Mouse (Mus musculus) stomach, embryonic 15.5 days (tissue): ENCODE results near the gene Bean1. TPM values are rescaled to one million over a fixed set of nuclear protein-coding genes. Genes with fewer than 3 reads are reported as not detected.

Experiments
- ATAC-seq: fragments of 200-750 bp; cut with Nextera tagmentation; 2 replicates; pipeline ENCODE4 v1.8.0; 2017; ENCODE audit warnings: low read depth, moderate number of reproducible peaks, moderate TSS enrichment; ENCODE audit not compliant: insufficient read depth, low FRiP score
- H3K27ac ChIP-seq: fragments of 300-500 bp; sonication (generic); 2 replicates; pipeline ENCODE4 v1.5.1; 2015; ENCODE audit warnings: mild to moderate bottlenecking, inconsistent platforms
- H3K27me3 ChIP-seq: fragments of 300-500 bp; sonication (generic); replicated peaks from 2 replicates; pipeline ENCODE4 v1.6.1; 2015; ENCODE audit warnings: inconsistent platforms
- H3K36me3 ChIP-seq: fragments of 300-500 bp; sonication (generic); 2 replicates; pipeline ENCODE4 v1.6.1; 2015; ENCODE audit warnings: inconsistent platforms
- H3K4me1 ChIP-seq: fragments of 300-500 bp; sonication (generic); 2 replicates; pipeline ENCODE4 v1.6.1; 2015; ENCODE audit warnings: inconsistent platforms
- H3K4me2 ChIP-seq: fragments of 300-500 bp; sonication (generic); 2 replicates; pipeline ENCODE4 v1.6.1; 2015; ENCODE audit warnings: mild to moderate bottlenecking, inconsistent platforms
- H3K4me3 ChIP-seq: fragments of 300-500 bp; sonication (generic); replicated peaks from 2 replicates; pipeline ENCODE4 v1.5.1; 2015; ENCODE audit warnings: inconsistent platforms
- H3K9ac ChIP-seq: fragments of 300-500 bp; sonication (generic); 2 replicates; pipeline ENCODE4 v1.6.1; 2015; ENCODE audit warnings: inconsistent platforms
- H3K9me3 ChIP-seq: fragments of 300-500 bp; sonication (generic); 2 replicates; pipeline ENCODE4 v1.6.1; 2016; ENCODE audit warnings: inconsistent platforms
- WGBS: fragments of 180-500 bp; shearing (Covaris S2); methylation state at CpG from one replicate; pipeline ENCODE4 v1.1.7; 2015; 5-methylcytosine and 5-hydroxymethylcytosine counted together
- polyA plus RNA-seq: library from polyadenylated mRNA; unstranded; fragments of >200 nt; fragmentation: Nextera tagmentation; extraction: Ambion mirVana; gene quantifications from 2 replicates; pipeline ENCODE4 v1.2.1, GENCODE M21; 2015

Bean1 gene
- 1.1 and 1.2 TPM in 2 replicates for polyA plus RNA-seq

DNA sequence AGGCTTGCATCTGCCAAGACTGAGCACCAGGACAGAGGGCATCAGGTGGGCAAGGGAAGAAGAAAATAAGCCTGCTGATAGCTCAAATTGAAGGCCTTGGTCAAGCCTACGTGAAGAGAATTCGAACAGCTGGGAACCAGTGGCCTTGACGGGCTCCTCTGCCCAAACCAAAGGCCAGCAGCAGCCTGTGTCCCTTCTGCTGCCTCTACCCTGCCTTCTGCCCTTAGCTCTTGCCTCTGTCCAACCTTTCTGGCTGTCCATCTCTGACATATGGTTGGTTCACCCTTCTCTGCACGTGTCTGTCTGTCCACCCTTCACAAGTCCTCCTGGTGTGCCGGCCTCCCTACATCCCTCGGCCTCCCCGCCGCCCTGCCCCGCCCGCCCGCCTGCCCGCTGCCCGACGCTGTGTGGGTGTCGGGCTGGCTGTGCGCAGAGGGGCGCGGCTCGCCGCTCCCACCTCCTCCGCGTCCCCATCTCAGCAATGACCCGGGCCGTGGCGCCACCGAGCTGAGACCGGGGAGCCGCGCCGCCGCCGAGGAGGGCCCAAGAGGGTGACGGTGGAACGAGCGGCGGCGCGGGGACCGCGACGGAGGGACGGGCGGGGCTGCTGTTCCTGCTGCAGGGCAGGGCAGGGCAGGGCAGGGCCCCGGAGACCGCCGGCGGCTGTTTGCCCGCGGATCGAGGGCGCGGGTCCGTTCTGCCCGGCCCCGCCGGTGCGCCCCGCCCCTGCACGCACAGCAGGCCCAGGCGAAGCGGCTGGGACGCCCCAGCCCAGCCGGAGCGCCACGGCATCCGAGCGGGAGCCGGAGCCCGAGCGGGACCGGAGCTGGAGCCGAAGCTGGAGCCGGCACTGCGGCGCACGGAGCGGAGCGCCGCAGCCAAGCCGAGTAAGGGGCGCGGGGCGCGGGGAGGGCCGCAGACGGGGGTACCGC lies at the start of gene Bean1:
Gene Bean1 (plus strand): TSS at position 325 of the 932 bp plus-strand sequence.
- H3K9me3 ChIP-seq: no peaks in the 10 kb centered on the region
- peak within 1 kb of the TSS; percentile 98 for H3K4me2 ChIP-seq
- H3K9ac ChIP-seq: peak within 1 kb of the TSS; percentile 56
- peak; percentile 79 for ATAC-seq
- 3% methylated on average over 78 of the region's 87 CpGs for WGBS
- no peak within 1 kb of the TSS for H3K27ac ChIP-seq
- peaks cover 43% of the 10 kb centered on the region for H3K27me3 ChIP-seq
- peak within 1 kb of the TSS; percentile 62 for H3K4me3 ChIP-seq
- no peaks in the 10 kb centered on the region for H3K36me3 ChIP-seq
- peaks cover 6% of the 10 kb centered on the region; the same call in 1 of the 2 replicates for H3K4me1 ChIP-seq

DNA sequence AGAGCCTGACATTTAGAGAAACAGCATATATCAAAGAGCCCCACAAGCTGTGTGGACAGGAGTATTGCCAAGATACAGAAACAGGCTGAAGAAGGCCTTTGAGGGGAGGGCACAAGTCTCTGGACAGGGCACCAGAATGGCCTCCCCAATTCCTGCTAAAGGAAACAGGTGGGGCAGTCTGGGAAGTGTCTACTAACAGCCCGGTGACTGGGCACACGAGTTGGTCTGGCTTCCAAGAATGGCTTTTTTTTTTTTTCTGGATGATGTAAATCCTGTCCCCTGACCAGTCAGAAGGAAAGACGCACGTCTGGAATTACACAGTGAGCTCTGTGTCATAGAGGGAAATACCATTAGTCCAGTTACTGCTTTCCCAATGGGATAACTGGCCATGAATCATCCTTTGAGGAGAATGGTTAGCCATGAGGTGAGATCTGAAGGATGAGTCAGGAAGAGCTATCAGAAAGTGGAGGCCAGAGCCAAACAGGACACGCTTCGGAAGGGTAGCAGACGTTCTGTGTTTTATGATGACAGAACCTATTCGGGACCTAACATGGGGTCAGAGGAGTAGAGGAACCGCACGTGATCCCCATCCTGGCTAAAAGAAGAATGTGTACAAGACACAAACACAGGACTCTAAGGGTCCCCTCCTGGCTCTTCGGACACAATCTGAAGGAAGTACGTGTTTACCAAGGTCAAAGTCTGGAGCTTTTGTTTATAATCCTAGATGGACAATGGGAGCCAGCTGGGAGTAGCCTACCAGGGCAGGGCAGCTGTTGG lies 48.4 kb upstream of the Bean1 start:
- H3K27me3 ChIP-seq: no peaks in the 10 kb centered on the region
- WGBS: 71% methylated on average over 12 of the region's 12 CpGs

DNA sequence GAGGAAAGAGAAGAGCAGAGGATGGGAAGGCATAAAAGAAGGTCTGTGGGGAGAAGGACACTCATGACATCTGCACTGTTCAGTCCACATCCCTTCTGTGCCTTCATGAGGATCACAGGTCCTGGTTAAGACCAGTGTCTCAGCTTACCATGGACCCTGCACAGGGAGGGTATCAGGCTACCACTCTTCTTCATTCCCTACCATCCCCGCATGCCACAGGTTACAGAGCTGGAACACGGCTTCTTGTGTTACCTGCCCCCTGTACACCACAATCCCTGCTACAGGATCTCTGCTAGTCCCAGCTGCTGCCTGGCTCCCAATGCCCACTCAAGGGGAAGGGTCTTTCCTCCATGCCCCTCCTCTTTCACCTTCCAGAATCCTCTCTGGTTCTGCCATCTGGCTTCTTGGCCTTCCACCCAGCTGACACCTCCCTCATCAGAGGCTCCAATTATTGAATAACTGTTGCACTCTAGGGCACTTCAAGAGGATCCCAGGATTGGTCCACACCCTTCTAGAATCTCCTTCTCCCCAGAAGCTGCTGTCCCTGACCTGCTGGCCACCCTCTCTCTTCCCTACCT lies 47.1 kb upstream of the Bean1 start:
- no peak overlapping the region for H3K4me3 ChIP-seq
- no peaks in the 10 kb centered on the region for H3K36me3 ChIP-seq
- 92% methylated on average over 2 of the region's 2 CpGs for WGBS
- H3K27ac ChIP-seq: no peak overlapping the region
- H3K9ac ChIP-seq: no peak overlapping the region
- H3K27me3 ChIP-seq: no peaks in the 10 kb centered on the region
- H3K4me1 ChIP-seq: no peaks in the 10 kb centered on the region
- no peak for ATAC-seq
- no peak overlapping the region for H3K4me2 ChIP-seq
- no peaks in the 10 kb centered on the region for H3K9me3 ChIP-seq

More for the DNA sequence above, 48.4 kb upstream of the Bean1 start:
- Histone ChIP-seq H3K36me3 (no peaks in the 10 kb centered on the region), H3K4me3 (no peak overlapping the region), H3K9ac (no peak overlapping the region), H3K4me1 (no peaks in the 10 kb centered on the region), H3K4me2 (no peak overlapping the region), H3K27ac (no peak overlapping the region), H3K9me3 (no peaks in the 10 kb centered on the region)
- no peak for ATAC-seq

DNA sequence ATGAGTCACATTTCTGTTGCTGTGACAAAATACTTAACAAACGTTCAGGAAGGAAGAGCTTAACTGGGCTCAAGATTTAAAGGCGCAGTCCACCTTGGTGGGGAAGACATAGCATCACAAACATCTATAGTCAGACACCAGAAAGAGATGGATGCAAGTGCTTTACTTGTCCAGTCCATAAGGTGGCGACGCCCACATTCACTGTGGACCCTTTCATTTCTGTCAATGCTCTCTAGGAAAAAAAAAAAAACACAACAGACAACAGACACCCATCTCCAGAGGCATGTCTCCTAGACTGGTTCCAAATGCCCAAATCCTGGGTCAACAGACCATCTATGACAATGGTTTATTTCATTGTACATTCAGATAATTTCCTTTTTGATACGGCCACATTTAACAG lies 45.7 kb upstream of the Bean1 start:
- WGBS: 75% methylated on average over 5 of the region's 5 CpGs

DNA sequence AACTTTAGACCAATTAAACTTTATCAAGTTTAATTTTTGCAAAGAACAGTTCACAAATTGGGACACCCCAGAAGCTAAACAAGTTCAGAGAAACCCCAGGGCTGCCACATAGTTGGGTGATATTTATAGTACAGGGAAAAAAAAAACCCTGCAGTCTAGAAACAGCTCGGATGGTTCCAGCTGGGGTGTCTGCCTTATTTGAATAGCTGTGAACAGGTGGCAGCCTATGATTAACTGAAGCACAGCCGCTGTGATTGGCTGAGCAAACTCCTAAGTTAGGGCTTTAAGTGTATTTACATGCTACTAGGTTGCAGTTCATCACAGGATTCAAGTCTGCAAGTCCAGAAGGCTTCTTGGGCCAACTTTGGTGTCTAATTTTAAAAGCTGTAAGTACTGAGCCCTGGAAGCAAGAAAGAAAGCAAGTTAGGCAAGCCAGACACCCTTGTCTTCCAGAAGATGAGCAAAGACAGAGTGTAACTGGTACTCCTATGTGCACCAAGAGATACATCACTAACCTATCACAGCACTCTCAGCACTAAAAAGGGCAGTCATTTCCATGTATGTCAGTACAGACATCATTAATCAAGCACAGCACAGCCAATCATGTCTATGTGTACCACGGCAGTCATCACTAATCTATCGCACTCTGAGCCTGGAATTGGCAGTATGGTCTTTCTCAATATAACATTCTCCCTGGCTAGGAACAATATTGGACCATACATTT lies 42.9 kb upstream of the Bean1 start:
- Histone ChIP-seq H3K9me3 (no peaks in the 10 kb centered on the region), H3K27me3 (no peaks in the 10 kb centered on the region), H3K4me1 (no peaks in the 10 kb centered on the region), H3K36me3 (no peaks in the 10 kb centered on the region), H3K27ac (no peak overlapping the region), H3K4me2 (no peak overlapping the region), H3K9ac (no peak overlapping the region), H3K4me3 (no peak overlapping the region)
- no peak for ATAC-seq
- WGBS: 54% methylated on average over 4 of the region's 4 CpGs

More for the DNA sequence above, 45.7 kb upstream of the Bean1 start:
- Histone ChIP-seq H3K4me1 (no peaks in the 10 kb centered on the region), H3K27me3 (no peaks in the 10 kb centered on the region), H3K4me3 (no peak overlapping the region), H3K36me3 (no peaks in the 10 kb centered on the region), H3K9me3 (no peaks in the 10 kb centered on the region), H3K27ac (no peak overlapping the region), H3K4me2 (no peak overlapping the region), H3K9ac (no peak overlapping the region)
- ATAC-seq: no peak

DNA sequence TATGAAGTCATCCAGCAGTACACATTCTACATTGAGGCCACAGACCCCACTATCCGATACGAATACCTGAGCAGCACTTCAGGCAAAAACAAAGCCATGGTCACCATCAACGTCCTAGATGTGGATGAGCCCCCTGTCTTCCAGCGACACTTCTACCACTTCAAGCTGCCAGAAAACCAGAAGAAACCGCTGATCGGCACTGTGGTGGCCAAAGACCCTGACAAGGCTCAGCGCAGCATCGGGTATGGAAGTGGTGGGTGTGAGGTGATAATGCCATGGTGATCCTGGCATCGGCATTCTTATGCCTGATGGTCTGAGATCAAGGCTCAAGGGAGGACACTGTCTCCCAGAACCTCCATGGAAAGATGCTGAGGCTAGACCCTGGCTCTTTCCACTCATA lies 39.3 kb upstream of the Bean1 start:
- no peak overlapping the region for H3K4me3 ChIP-seq
- no peaks in the 10 kb centered on the region for H3K27me3 ChIP-seq
- H3K4me2 ChIP-seq: no peak overlapping the region
- ATAC-seq: no peak
- no peaks in the 10 kb centered on the region for H3K36me3 ChIP-seq
- H3K9ac ChIP-seq: no peak overlapping the region
- no peaks in the 10 kb centered on the region for H3K9me3 ChIP-seq
- WGBS: 94% methylated on average over 9 of the region's 9 CpGs
- H3K27ac ChIP-seq: no peak overlapping the region
- H3K4me1 ChIP-seq: no peaks in the 10 kb centered on the region

DNA sequence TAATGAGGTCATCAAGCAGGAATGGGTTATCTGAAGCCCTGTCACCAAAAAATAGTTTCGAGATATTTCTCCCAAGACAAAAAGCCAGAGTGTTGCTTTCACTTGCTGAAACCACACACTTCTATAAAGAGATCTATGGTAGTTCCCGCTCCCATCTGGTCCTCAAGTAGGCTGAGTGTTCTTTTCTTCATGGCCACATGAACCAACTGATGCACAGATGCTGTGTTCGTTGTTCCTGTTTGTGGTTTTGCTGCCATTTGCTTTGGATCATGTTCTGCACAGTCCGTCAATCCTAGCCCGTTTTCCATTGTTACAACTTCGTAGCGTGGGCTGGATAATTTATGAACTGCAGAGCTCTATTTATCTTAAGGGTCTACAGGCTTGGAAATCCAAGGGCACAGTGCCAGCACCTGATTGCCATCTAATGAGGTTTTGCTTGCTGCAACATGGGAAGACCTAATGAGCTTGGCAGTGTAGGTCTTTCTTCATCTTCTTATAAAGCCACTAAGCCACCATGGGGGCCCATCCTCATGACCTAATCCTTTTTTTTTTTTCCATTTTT lies 38.7 kb upstream of the Bean1 start:
- H3K9ac ChIP-seq: no peak overlapping the region
- WGBS: 70% methylated on average over 7 of the region's 7 CpGs
- no peaks in the 10 kb centered on the region for H3K36me3 ChIP-seq
- H3K27me3 ChIP-seq: no peaks in the 10 kb centered on the region
- H3K4me3 ChIP-seq: no peak overlapping the region
- no peaks in the 10 kb centered on the region for H3K4me1 ChIP-seq
- ATAC-seq: no peak
- H3K9me3 ChIP-seq: no peaks in the 10 kb centered on the region
- H3K4me2 ChIP-seq: no peak overlapping the region
- no peak overlapping the region for H3K27ac ChIP-seq

DNA sequence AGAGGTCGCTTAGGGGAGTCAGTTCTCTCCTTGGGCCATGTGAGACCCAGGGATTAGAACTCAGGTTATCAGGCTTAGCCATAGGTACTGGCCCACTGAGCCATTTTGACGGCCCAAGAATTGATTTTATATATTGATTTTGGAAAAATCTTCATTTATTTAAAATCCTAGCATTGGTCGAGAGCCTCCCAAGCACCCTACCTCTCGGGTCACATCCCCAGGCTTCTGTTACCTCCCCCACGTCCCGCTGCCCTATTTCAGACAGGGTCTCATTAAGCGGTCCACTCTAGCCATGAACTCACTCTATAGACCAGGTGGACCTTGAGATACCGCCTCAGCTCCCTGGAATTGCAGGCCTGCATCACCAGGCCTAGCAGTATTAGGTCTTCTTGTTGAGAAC lies 35.7 kb upstream of the Bean1 start:
- no peak overlapping the region for H3K4me3 ChIP-seq
- no peak overlapping the region for H3K4me2 ChIP-seq
- no peak overlapping the region for H3K27ac ChIP-seq
- no peaks in the 10 kb centered on the region for H3K4me1 ChIP-seq
- no peak overlapping the region for H3K9ac ChIP-seq
- H3K36me3 ChIP-seq: no peaks in the 10 kb centered on the region
- no peaks in the 10 kb centered on the region for H3K27me3 ChIP-seq
- no peak for ATAC-seq
- H3K9me3 ChIP-seq: no peaks in the 10 kb centered on the region
- 89% methylated on average over 8 of the region's 8 CpGs for WGBS

DNA sequence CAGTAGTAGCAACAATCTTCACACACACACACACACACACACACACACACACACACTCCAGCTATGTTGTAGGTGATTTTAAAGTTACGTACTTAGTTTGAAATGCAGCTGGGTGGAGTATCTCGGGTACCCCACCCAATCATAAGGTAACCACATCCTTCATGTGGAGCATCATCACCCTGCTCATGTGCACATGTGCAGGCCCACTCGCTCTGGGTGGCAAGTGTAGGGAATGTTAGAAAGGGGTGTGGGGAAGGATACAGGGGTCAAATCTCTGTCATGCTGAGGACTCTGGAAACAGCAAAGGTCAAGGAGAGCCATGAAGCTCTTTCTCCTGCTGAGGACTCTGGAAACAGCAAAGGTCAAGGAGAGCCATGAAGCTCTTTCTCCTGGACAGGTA lies 34.0 kb upstream of the Bean1 start:
- no peak for ATAC-seq
- Histone ChIP-seq H3K27me3 (no peaks in the 10 kb centered on the region), H3K27ac (no peak overlapping the region), H3K4me1 (no peaks in the 10 kb centered on the region), H3K9ac (no peak overlapping the region), H3K4me3 (no peak overlapping the region), H3K4me2 (no peak overlapping the region), H3K36me3 (no peaks in the 10 kb centered on the region), H3K9me3 (no peaks in the 10 kb centered on the region)
- 83% methylated on average over 3 of the region's 3 CpGs for WGBS

DNA sequence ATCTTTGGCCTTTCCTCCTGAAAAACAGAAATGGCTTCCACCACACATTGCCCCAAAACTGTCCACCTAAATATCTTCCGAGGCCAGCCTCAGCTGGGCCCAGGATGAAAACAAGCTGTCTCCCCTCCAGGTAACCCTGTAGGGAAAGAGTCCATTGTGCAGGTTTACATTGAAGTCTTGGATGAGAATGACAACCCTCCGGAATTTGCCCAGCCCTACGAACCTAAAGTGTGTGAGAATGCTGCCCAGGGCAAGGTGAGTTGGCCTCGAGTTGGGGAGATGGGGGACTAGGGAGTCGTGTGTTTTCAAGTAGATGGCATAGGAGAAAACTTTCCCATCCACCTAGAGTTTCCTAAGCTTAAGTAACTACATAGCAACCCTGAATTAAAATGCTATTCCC lies 32.6 kb upstream of the Bean1 start:
- Histone ChIP-seq H3K36me3 (no peaks in the 10 kb centered on the region), H3K4me1 (no peaks in the 10 kb centered on the region), H3K4me3 (no peak overlapping the region), H3K27ac (no peak overlapping the region), H3K27me3 (no peaks in the 10 kb centered on the region), H3K9ac (no peak overlapping the region), H3K9me3 (no peaks in the 10 kb centered on the region), H3K4me2 (no peak overlapping the region)
- WGBS: 81% methylated on average over 5 of the region's 5 CpGs
- no peak for ATAC-seq

DNA sequence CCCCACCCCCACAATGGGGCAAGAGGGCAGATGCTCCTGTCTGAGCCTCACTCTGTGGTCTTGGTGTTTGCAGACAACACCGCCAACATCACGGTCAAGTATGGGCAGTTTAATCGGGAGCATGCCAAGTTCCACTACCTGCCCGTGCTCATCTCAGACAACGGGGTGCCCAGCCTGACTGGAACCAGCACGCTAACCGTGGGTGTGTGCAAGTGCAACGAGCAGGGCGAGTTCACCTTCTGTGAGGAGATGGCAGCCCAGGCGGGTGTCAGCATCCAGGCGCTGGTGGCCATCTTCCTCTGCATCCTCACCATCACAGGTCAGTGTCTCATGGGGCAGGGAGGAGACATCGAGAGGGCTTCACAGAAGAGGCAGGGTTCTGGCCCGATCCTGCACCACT lies 29.6 kb upstream of the Bean1 start:
- H3K9ac ChIP-seq: no peak overlapping the region

More for the DNA sequence above, 29.6 kb upstream of the Bean1 start:
- Histone ChIP-seq H3K4me3 (no peak overlapping the region), H3K36me3 (no peaks in the 10 kb centered on the region), H3K4me2 (no peak overlapping the region), H3K9me3 (no peaks in the 10 kb centered on the region), H3K27me3 (no peaks in the 10 kb centered on the region), H3K27ac (no peak overlapping the region), H3K4me1 (no peaks in the 10 kb centered on the region)
- ATAC-seq: no peak
- 87% methylated on average over 13 of the region's 13 CpGs for WGBS
